Mouse (Mus musculus) liver, embryonic 13.5 days (tissue): ENCODE results near the gene Tmem38b. TPM values are rescaled to one million over a fixed set of nuclear protein-coding genes. Genes with fewer than 3 reads are reported as not detected.

Source experiments
- ATAC-seq: fragments of 200-750 bp; cut with Nextera tagmentation; 2 replicates; pipeline ENCODE4 v1.8.0; 2017; ENCODE audit warnings: low read depth, mild to moderate bottlenecking, moderate number of reproducible peaks, moderate library complexity
- DNase-seq: peaks from one replicate; pipeline ENCODE4 v3.0.0; 2022
- H3K27ac ChIP-seq: fragments of 300-500 bp; sonication (generic); 2 replicates; pipeline ENCODE4 v1.5.1; 2015; ENCODE audit warnings: moderate library complexity, mild to moderate bottlenecking, inconsistent platforms
- H3K27me3 ChIP-seq: fragments of 300-500 bp; sonication (generic); 2 replicates; pipeline ENCODE4 v1.6.1; 2015; ENCODE audit warnings: mild to moderate bottlenecking, inconsistent platforms
- H3K36me3 ChIP-seq: fragments of 300-500 bp; sonication (generic); 2 replicates; pipeline ENCODE4 v1.6.1; 2015; ENCODE audit warnings: mild to moderate bottlenecking, inconsistent platforms
- H3K4me1 ChIP-seq: fragments of 300-500 bp; sonication (generic); replicated peaks from 2 replicates; pipeline ENCODE4 v1.6.1; 2015; ENCODE audit warnings: inconsistent platforms
- H3K4me2 ChIP-seq: fragments of 300-500 bp; sonication (generic); 2 replicates; pipeline ENCODE4 v1.6.1; 2015; ENCODE audit warnings: inconsistent platforms, mild to moderate bottlenecking, moderate library complexity
- H3K4me3 ChIP-seq: fragments of 300-500 bp; sonication (generic); replicated peaks from 2 replicates; pipeline ENCODE4 v1.5.1; 2015; ENCODE audit warnings: mild to moderate bottlenecking, inconsistent platforms
- H3K9ac ChIP-seq: fragments of 300-500 bp; sonication (generic); 2 replicates; pipeline ENCODE4 v1.6.1; 2015; ENCODE audit warnings: mild to moderate bottlenecking, inconsistent platforms
- H3K9me3 ChIP-seq: fragments of 300-500 bp; sonication (generic); replicated peaks from 2 replicates; pipeline ENCODE4 v1.6.1; 2016; ENCODE audit warnings: inconsistent platforms
- WGBS: fragments of 180-500 bp; shearing (Covaris S2); methylation state at CpG from one replicate; pipeline ENCODE4 v1.1.7; 2015; ENCODE audit not compliant: insufficient replicate concordance; 5-methylcytosine and 5-hydroxymethylcytosine counted together
- polyA plus RNA-seq: library from polyadenylated mRNA; unstranded; fragments of >200 nt; fragmentation: Nextera tagmentation; extraction: Ambion mirVana; gene quantifications from 2 replicates; pipeline ENCODE4 v1.2.1, GENCODE M21; 2015

Gene Tmem38b
- polyA plus RNA-seq, 1 experiment from 2014 or later = 3.5 TPM

DNA sequence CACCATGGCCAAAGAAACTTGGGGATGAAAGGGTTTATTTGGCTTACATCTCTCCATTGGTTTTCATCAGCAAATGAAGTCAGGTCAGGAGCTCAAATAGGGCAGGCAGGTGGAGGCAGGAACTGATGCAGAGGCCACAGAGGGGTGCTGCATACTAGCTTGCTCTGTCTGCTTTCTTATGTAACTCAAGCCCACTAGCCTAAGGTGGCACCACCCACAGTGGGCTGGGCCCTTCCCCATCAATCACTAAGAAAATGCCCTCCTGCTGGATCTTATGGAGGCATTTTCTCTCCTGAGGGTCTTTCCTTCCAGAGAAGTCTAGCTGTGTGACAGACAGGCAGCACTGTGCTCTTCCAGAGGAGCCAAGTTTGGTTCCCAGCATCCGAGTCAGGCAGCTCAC is 27.5 kb downstream of the Tmem38b start:
- H3K27me3 ChIP-seq = no peaks in the 10 kb centered on the region
- H3K9ac ChIP-seq = no peak overlapping the region
- WGBS = 72% methylated on average over 1 of the region's 1 CpGs
- H3K4me1 ChIP-seq = no peaks in the 10 kb centered on the region
- H3K4me2 ChIP-seq = no peak overlapping the region
- DNase-seq (no peak), ATAC-seq (no peak)
- no peaks in the 10 kb centered on the region for H3K9me3 ChIP-seq
- no peak overlapping the region for H3K27ac ChIP-seq
- no peaks in the 10 kb centered on the region; the same call in 1 of the 2 replicates for H3K36me3 ChIP-seq
- no peak overlapping the region for H3K4me3 ChIP-seq

DNA sequence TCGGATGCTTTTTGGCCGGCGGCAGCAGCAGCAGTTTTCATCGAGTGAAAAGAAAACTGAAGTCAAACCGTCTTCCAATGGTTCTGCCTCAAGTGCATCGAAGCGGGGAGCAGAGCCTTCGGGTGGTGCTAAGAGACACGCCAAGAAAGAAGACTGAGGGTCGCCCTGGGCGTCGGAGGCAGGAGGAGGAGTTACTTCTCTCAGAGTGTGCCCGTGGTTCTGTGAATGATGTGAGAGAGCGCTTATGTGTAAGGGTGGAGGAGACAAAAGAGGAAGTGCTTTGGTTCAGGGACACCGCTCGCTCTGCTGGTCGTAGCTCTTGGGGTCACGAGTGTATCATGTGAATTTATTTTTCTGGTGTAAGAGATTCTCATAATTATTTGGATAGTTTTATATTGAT is 34.1 kb downstream of the Tmem38b start:
- no peak overlapping the region for H3K9ac ChIP-seq
- ATAC-seq = no peak
- H3K9me3 ChIP-seq = no peaks in the 10 kb centered on the region
- H3K36me3 ChIP-seq = no peaks in the 10 kb centered on the region
- H3K4me2 ChIP-seq = no peak overlapping the region
- 27% methylated on average over 18 of the region's 18 CpGs for WGBS
- H3K4me3 ChIP-seq = no peak overlapping the region
- no peak for DNase-seq
- H3K4me1 ChIP-seq = no peaks in the 10 kb centered on the region
- H3K27me3 ChIP-seq = no peaks in the 10 kb centered on the region
- no peak overlapping the region for H3K27ac ChIP-seq

DNA sequence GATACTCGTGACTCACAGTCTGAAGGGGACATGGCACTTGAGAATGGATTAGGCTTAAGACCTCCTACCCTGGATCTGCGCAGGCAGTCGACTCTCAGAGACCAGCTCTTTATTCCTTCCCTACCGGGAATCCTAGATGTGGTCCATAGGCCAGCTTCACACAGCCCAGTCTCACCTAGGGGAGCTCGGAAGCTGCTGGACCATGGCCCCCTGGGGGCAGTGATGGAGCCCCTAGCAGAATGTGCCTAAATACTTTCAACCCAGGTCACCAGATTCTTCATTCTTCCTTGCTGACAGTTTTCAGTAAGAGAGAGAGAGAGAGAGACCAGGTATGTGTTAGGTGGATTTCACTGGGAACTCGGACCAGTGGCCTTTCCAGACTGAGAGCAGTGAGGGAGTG is 36.3 kb downstream of the Tmem38b start:
- H3K27ac ChIP-seq = no peak overlapping the region
- no peak for ATAC-seq

DNA sequence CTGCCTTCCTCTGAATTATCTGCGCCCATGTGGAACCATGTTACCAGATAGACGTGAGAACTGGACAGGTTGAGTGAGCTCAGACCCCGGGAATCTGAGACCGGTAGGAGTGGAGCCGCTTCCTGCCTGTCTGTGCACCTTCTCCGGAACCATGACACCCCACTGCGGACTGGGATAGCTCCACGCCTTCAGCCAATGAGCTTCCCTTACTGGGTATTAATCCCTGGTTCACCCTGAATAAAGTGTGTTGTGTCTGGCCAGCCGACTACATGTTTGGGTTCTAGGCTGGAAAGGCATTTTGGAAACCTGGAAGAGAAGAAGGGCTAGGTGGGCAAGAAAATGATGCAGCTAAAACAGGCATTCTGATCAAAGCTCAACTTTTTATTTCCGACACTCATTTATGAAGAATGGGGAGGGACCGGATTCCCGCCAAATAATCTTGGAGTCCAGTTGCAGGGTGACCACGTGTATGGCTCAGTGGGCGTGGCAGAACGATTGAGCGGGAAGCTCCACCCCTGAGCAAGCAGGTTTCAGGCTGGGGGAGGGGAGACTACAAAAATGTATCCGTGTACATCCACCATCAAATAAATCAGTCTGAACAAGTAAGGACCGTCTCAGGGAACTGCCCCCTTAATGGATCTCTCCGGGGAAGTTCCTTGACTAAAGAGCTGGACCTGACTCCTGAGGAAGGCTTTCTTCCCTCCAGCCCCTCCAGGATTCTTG is 38.4 kb downstream of the Tmem38b start:
- no peaks in the 10 kb centered on the region for H3K9me3 ChIP-seq
- H3K9ac ChIP-seq = no peak overlapping the region
- ATAC-seq = no peak
- no peak for DNase-seq
- no peaks in the 10 kb centered on the region for H3K4me1 ChIP-seq
- WGBS = 69% methylated on average over 19 of the region's 19 CpGs
- H3K4me3 ChIP-seq = no peak overlapping the region
- H3K4me2 ChIP-seq = no peak overlapping the region
- H3K27ac ChIP-seq = no peak overlapping the region
- no peaks in the 10 kb centered on the region for H3K36me3 ChIP-seq
- H3K27me3 ChIP-seq = no peaks in the 10 kb centered on the region

More for the DNA sequence above, 36.3 kb downstream of the Tmem38b start:
- H3K36me3 ChIP-seq = no peaks in the 10 kb centered on the region
- H3K9ac ChIP-seq = no peak overlapping the region
- H3K4me3 ChIP-seq = no peak overlapping the region
- DNase-seq = no peak
- H3K4me1 ChIP-seq = no peaks in the 10 kb centered on the region
- H3K9me3 ChIP-seq = no peaks in the 10 kb centered on the region
- no peaks in the 10 kb centered on the region for H3K27me3 ChIP-seq
- no peak overlapping the region for H3K4me2 ChIP-seq
- 62% methylated on average over 6 of the region's 6 CpGs for WGBS

DNA sequence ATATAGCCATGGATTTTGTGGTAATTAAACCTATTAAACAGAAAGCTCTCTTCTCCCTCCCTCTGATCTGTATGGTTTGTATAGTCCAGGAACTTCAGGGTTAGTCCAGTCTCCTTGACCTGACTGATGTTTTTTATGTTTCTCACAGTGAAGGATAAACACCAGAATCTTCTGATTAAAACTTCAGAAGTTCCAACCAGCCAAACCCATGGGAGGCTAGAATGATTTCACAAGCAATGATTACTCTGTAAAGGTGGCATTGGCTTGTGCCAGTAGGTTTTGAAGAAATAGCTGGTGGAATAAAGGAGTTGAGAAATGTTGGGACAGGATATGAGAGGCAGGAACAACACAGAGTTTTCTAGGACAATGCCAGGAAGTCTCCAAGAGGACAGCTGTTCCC is 40.6 kb downstream of the Tmem38b start:
- ATAC-seq (no peak), DNase-seq (no peak)
- Histone ChIP-seq H3K36me3 (no peaks in the 10 kb centered on the region), H3K27ac (no peak overlapping the region), H3K4me1 (no peaks in the 10 kb centered on the region), H3K9me3 (no peaks in the 10 kb centered on the region), H3K4me2 (no peak overlapping the region), H3K27me3 (no peaks in the 10 kb centered on the region), H3K9ac (no peak overlapping the region), H3K4me3 (no peak overlapping the region)

DNA sequence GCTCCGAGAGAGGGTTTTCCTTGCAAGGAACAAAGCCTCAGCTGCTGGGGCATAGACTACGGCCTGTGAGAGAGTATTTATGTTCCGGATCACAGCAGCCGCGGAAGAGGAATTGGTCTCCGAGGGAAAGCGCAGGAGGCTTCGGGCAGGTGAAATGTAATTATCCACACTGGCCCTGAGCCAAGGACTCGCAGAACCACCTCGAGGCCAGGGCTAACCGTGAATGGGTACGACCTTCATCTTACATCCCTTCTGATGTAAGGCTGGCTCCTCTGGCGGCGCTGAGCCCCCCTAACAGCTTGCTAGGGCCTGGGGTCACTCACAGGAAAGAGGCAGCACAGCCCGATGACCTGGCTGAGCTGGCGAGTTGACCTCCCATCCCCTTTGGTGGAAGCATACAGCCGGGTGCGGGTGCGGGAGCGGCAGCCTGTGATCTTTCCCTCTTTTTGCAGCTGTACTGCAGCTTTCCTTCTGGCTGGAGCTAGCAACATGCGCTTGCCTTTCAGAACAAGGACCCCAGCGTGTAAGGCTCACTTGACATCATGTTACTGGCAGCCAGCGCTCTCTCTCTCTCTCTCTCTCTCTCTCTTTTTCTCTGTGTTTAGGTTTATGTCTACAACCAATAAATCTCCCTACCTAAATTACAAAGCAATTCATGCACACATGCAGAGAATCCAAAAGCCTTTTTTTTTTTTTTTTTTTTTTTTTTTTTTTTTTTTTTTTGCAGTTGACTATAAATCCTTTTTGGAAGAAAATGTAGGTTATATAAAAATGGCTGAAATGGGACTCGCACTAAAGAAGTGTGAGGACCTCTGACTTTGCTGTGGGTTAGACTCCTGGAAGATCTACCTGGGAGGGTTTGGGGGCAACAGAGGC is 52.9 kb downstream of the Tmem38b start:
- Histone ChIP-seq H3K4me2 (no peak overlapping the region), H3K4me3 (no peak overlapping the region), H3K9me3 (no peaks in the 10 kb centered on the region), H3K9ac (no peak overlapping the region), H3K4me1 (no peaks in the 10 kb centered on the region), H3K27ac (no peak overlapping the region), H3K27me3 (no peaks in the 10 kb centered on the region), H3K36me3 (no peaks in the 10 kb centered on the region)
- 62% methylated on average over 24 of the region's 24 CpGs for whole genome bisulfite sequencing
- no peak for ATAC-seq
- DNase-seq = no peak

DNA sequence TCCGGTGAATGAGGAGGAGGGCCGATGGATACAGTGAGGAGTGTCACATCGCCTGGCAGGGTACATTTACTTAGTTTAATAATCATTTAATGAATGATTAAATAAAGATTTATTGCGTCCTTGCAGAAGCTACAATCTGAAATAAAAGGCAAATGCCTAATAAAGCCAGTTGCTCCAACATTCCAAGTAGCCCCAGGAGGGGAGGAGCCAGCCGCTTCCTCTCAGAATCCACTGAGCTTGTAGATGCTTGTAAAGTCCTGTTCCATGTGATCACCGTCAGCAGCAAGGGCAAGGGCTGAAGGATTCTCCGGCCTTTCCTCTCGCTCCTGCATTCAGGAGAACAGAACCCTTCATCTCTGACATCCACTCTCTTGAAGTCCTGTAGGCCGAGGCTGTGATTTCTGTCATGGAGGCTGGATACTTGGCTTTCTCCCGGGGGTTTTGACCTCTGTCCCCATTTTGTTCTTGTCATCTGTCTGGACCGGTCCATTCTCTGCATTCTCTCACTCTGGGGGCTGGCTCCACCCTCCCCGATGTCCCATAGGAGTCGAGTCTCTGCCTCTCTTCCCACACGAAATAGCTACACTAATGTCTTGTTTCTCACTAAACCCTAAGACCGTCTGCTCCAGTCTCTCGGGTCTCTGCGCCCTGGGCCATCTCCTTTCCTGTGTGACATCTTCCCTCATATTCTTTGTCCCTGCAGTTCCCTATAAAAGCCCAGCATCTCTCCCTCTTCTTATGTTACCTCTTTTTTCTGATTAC is 57.3 kb downstream of the Tmem38b start:
- Histone ChIP-seq H3K9ac (no peak overlapping the region), H3K4me2 (no peak overlapping the region), H3K27ac (no peak overlapping the region), H3K36me3 (no peaks in the 10 kb centered on the region), H3K9me3 (no peaks in the 10 kb centered on the region), H3K4me3 (no peak overlapping the region), H3K4me1 (no peaks in the 10 kb centered on the region), H3K27me3 (no peaks in the 10 kb centered on the region)
- DNase-seq (no peak), ATAC-seq (no peak)
- WGBS = 69% methylated on average over 17 of the region's 17 CpGs

DNA sequence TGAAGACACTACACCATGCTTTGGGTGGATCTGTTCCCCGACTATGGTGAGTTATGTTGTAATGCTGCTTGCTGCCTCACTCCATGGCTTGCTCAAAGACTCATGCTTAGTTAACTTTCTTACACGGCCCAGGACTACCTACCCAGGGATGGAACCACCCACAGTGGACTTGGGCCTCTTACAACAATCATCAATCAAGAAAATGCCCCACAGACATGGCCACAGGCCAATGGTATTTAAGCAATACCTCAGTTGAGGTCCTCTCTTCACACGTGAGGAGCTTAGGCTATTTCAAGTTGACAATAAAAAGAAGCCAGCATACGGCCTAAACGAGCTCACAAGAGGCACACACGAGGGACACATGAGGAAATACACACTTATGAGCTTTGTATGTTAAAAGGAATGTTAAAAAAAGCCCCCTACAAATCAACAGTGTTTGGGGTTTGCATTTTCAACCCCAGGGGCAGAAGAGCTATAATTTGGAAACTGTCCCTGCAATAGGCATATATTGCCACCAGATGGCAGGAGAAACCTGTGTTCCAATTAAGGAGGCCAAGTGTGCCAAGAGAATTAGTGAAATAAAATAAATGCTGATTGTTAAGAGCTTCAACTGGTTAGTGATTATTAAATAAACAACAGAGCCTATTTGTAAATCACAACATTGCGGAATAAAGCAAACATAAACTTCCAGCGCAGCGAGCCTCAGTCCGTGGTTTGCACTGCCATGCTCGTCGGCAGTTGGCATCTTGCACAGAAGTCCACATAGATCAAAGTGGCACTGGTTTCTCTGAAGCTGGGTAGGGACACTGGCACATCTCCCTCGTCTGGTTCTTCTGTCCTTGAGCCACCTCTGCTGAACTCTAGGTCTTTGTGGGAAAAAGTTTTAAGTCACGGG is 58.8 kb downstream of the Tmem38b start:
- Histone ChIP-seq H3K9me3 (no peaks in the 10 kb centered on the region), H3K4me3 (no peak overlapping the region), H3K27me3 (no peaks in the 10 kb centered on the region), H3K4me2 (no peak overlapping the region), H3K9ac (no peak overlapping the region), H3K27ac (no peak overlapping the region), H3K4me1 (no peaks in the 10 kb centered on the region), H3K36me3 (no peaks in the 10 kb centered on the region)
- no peak for ATAC-seq
- DNase-seq = no peak
- 54% methylated on average over 14 of the region's 14 CpGs for WGBS

DNA sequence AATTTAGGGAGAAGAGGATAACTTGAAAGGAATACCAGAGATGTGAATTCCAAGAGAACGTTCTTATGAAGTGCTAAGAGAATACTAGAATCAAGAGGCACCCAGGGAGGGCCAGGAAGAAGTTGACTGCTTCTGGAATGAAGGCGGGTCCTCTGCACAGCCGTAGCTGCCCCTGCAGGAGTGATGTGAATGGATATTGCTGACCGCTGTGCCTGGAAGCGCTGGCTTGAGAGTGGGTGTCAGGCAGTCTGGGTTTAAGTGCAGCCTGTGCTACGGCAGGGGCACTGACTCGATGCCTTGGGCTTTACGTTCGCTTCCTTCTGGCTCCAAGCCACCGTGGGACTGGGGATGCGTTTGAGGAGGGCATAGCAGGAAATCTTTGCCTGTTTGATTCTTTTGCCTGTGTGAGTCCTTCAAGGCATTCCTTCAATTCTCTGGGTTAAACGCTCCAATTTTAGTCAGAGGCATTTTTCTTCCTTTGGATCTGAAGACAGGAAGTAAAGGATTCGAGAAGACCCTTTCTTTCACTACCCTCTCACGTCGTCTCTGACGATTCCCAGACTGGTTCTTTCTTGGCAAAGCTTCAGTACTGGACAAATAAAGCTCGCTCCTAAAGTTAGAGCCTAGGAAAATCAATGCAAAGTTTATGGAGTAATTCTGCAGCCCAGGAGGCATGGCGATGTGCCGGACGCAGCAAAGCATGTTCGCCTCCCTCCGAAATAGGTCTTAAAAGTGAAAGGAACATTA is 60.7 kb downstream of the Tmem38b start:
- H3K9ac ChIP-seq = no peak overlapping the region
- DNase-seq (no peak), ATAC-seq (no peak)
- H3K36me3 ChIP-seq = no peaks in the 10 kb centered on the region
- WGBS = 46% methylated on average over 22 of the region's 22 CpGs
- H3K4me2 ChIP-seq = no peak overlapping the region
- no peak overlapping the region for H3K4me3 ChIP-seq
- no peaks in the 10 kb centered on the region for H3K9me3 ChIP-seq
- no peaks in the 10 kb centered on the region for H3K27me3 ChIP-seq
- H3K4me1 ChIP-seq = no peaks in the 10 kb centered on the region
- no peak overlapping the region for H3K27ac ChIP-seq

DNA sequence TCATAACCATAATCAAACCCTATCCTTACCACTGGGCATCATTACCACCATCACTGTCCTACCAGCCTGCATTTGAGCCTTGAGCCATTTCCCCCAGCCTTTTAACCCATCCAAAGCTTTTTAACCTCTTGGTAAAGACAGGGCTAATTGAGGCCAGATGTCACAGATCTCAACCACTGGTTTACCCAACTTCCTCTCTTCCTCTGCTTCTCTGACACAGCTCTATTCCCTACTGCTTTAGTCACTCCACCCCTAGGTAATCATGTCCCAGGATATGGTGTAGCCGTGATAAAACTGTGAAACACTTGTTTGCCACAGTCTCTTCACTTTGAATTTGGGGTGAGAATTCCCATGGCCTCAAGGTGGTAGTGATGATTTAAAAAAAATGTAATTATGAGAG is 69.5 kb downstream of the Tmem38b start:
- H3K4me1 ChIP-seq = no peaks in the 10 kb centered on the region
- ATAC-seq = no peak
- no peaks in the 10 kb centered on the region for H3K27me3 ChIP-seq
- no peaks in the 10 kb centered on the region for H3K36me3 ChIP-seq
- no peak overlapping the region for H3K4me2 ChIP-seq
- H3K27ac ChIP-seq = no peak overlapping the region
- no peak overlapping the region for H3K4me3 ChIP-seq
- DNase-seq = no peak
- no peak overlapping the region for H3K9ac ChIP-seq
- 22% methylated on average over 1 of the region's 1 CpGs for WGBS
- H3K9me3 ChIP-seq = no peaks in the 10 kb centered on the region
